Mouse (Mus musculus) splenic B cell, adult 2 months (primary cell): ENCODE results near the gene Gm17334.

ENCODE experiments used
- DNase-seq: peaks from one replicate; pipeline ENCODE4 v3.0.0-alpha.2; 2011; ENCODE audit warnings: low read depth, low spot score
- H3K27me3 ChIP-seq: 2 replicates; pipeline ENCODE4 v1.6.1; 2012; ENCODE audit warnings: mild to moderate bottlenecking, low read length, moderate library complexity, mixed read lengths; ENCODE audit not compliant: control insufficient read depth, poor library complexity, insufficient read depth, severe bottlenecking
- H3K36me3 ChIP-seq: 2 replicates; pipeline ENCODE4 v1.6.1; 2012; ENCODE audit warnings: mild to moderate bottlenecking, low read length, moderate library complexity, mixed read lengths; ENCODE audit not compliant: control insufficient read depth, poor library complexity, insufficient read depth, severe bottlenecking

Gene Gm17334

DNA sequence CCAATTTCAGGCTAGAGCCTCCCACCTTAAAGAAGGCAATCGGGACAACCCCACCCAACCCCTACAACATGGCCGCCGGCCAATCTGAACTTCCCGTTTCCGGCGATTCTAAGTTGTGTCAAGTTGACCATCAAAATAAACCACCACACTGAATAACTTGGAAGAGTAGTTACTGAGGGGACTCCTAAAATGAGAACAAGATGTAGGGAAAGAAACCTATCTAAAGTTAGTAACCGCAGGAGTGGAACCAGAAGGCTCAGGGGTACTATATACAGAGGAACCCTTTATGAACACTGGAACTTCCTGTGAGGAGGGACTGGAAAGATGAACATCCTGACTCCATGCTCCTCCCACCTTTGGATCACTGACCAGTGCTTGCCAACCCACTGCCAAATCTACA is 41.5 kb downstream of the Gm17334 start:
- no peaks in the 10 kb centered on the region for H3K27me3 ChIP-seq
- DNase-seq: no peak
- H3K36me3 ChIP-seq: no peaks in the 10 kb centered on the region
